Mouse (Mus musculus) hindbrain, embryonic 16.5 days (tissue): ENCODE data around the gene Igfbp6. TPM values are rescaled to one million over a fixed set of nuclear protein-coding genes. Genes with fewer than 3 reads are reported as not detected.
"Not testable (repeated sequence)": the region's sequence is repeated elsewhere in the genome, so short reads cannot be mapped to it uniquely, and the experiment has no call there.

Experiments used
- ATAC-seq: fragments of 200-750 bp; cut with Nextera tagmentation; 2 replicates; pipeline ENCODE4 v1.8.0; 2017; ENCODE audit warnings: moderate TSS enrichment, moderate library complexity
- H3K27ac ChIP-seq: fragments of 300-500 bp; sonication (generic); 2 replicates; pipeline ENCODE4 v1.5.1; 2014; ENCODE audit warnings: low read depth, mild to moderate bottlenecking, control low read depth, low read length, moderate library complexity
- H3K27me3 ChIP-seq: fragments of 300-500 bp; sonication (generic); replicated peaks from 2 replicates; pipeline ENCODE4 v1.6.1; 2014; ENCODE audit warnings: low read length; ENCODE audit not compliant: control insufficient read depth, insufficient read depth
- H3K36me3 ChIP-seq: fragments of 300-500 bp; sonication (generic); 2 replicates; pipeline ENCODE4 v1.6.1; 2014; ENCODE audit warnings: mild to moderate bottlenecking, low read length, moderate library complexity, mixed read lengths; ENCODE audit not compliant: control insufficient read depth, insufficient read depth
- H3K4me1 ChIP-seq: fragments of 300-500 bp; sonication (generic); 2 replicates; pipeline ENCODE4 v1.6.1; 2014; ENCODE audit warnings: low read depth, low read length; ENCODE audit not compliant: control insufficient read depth, insufficient read depth
- H3K4me2 ChIP-seq: fragments of 300-500 bp; sonication (generic); 2 replicates; pipeline ENCODE4 v1.6.1; 2014; ENCODE audit warnings: mild to moderate bottlenecking, low read length, control low read depth, moderate library complexity
- H3K4me3 ChIP-seq: fragments of 300-500 bp; sonication (generic); 2 replicates; pipeline ENCODE4 v1.5.1; 2014; ENCODE audit warnings: mild to moderate bottlenecking, low read length, control low read depth, moderate library complexity
- H3K9ac ChIP-seq: fragments of 300-500 bp; sonication (generic); 2 replicates; pipeline ENCODE4 v1.6.1; 2014; ENCODE audit warnings: low read depth, mild to moderate bottlenecking, control low read depth, low read length, moderate library complexity
- H3K9me3 ChIP-seq: fragments of 300-500 bp; sonication (generic); 2 replicates; pipeline ENCODE4 v1.6.1; 2014; ENCODE audit warnings: mild to moderate bottlenecking, low read length, moderate library complexity; ENCODE audit not compliant: control insufficient read depth
- WGBS: fragments of 180-500 bp; shearing (Covaris S2); extraction: QIAGEN DNeasy Blood & Tissue Kit; methylation state at CpG from one replicate; pipeline ENCODE4 v1.1.7; 2014; 5-methylcytosine and 5-hydroxymethylcytosine counted together
- polyA plus RNA-seq: library from polyadenylated mRNA; unstranded; fragments of >200 nt; fragmentation: Nextera tagmentation; extraction: Ambion mirVana; gene quantifications from 2 replicates; pipeline ENCODE4 v1.2.1, GENCODE M21; 2015

The Igfbp6 gene
- polyA plus RNA-seq, 1 experiment from 2014 or later = 3.9 TPM

GRCm38 (mm10) chr15:102145330-102145729 lies 1.2 kb downstream of the Igfbp6 start:
- no peaks in the 10 kb centered on the region for H3K9me3 ChIP-seq
- no peak for ATAC-seq
- H3K27ac ChIP-seq = no peak overlapping the region
- H3K4me3 ChIP-seq = no peak overlapping the region
- 87% methylated on average over 10 of the region's 10 CpGs for WGBS
- H3K36me3 ChIP-seq = no peaks in the 10 kb centered on the region
- H3K4me1 ChIP-seq = no peaks in the 10 kb centered on the region; the same call in 1 of the 2 replicates
- H3K27me3 ChIP-seq = peaks cover 26% of the 10 kb centered on the region
- no peak overlapping the region for H3K9ac ChIP-seq
- no peak overlapping the region for H3K4me2 ChIP-seq

GRCm38 (mm10) chr15:102146089-102146488 lies 1.9 kb downstream of the Igfbp6 start:
- no peak overlapping the region for H3K9ac ChIP-seq
- ATAC-seq = no peak
- 90% methylated on average over 5 of the region's 5 CpGs for WGBS
- no peak overlapping the region for H3K4me3 ChIP-seq
- no peaks in the 10 kb centered on the region for H3K9me3 ChIP-seq
- no peak overlapping the region for H3K27ac ChIP-seq
- H3K27me3 ChIP-seq = peaks cover 26% of the 10 kb centered on the region
- no peaks in the 10 kb centered on the region for H3K36me3 ChIP-seq
- H3K4me2 ChIP-seq = no peak overlapping the region
- H3K4me1 ChIP-seq = no peaks in the 10 kb centered on the region; the same call in 1 of the 2 replicates

GRCm38 (mm10) chr15:102146882-102147281 lies 2.7 kb downstream of the Igfbp6 start:
- 4% methylated on average over 1 of the region's 1 CpGs for WGBS
- Histone ChIP-seq H3K4me1 (no peaks in the 10 kb centered on the region; the same call in 1 of the 2 replicates), H3K36me3 (no peaks in the 10 kb centered on the region), H3K27me3 (peaks cover 26% of the 10 kb centered on the region), H3K4me3 (no peak overlapping the region), H3K27ac (no peak overlapping the region), H3K9me3 (no peaks in the 10 kb centered on the region), H3K4me2 (no peak overlapping the region), H3K9ac (no peak overlapping the region)
- ATAC-seq = peak; percentile 54; the same call in 1 of the 2 replicates

- H3K4me2 ChIP-seq = no peak overlapping the region
- peaks cover 26% of the 10 kb centered on the region for H3K27me3 ChIP-seq
- H3K4me3 ChIP-seq = no peak overlapping the region
- H3K9ac ChIP-seq = no peak overlapping the region
- no peaks in the 10 kb centered on the region for H3K36me3 ChIP-seq
- 74% methylated on average over 16 of the region's 16 CpGs for WGBS
- no peak overlapping the region for H3K27ac ChIP-seq
- no peak for ATAC-seq
- H3K9me3 ChIP-seq = no peaks in the 10 kb centered on the region
- no peaks in the 10 kb centered on the region; the same call in 1 of the 2 replicates for H3K4me1 ChIP-seq
Observed at GRCm38 (mm10) chr15:102147674-102148402, 3.7 kb downstream of the Igfbp6 start.

GRCm38 (mm10) chr15:102149561-102149960 lies 5.4 kb downstream of the Igfbp6 start:
- WGBS = 80% methylated on average over 4 of the region's 4 CpGs
- peaks cover 13% of the 10 kb centered on the region for H3K27me3 ChIP-seq
- H3K27ac ChIP-seq = no peak overlapping the region
- no peaks in the 10 kb centered on the region for H3K9me3 ChIP-seq
- no peak overlapping the region for H3K4me2 ChIP-seq
- H3K36me3 ChIP-seq = no peaks in the 10 kb centered on the region
- no peak overlapping the region for H3K4me3 ChIP-seq
- no peak overlapping the region for H3K9ac ChIP-seq
- H3K4me1 ChIP-seq = no peaks in the 10 kb centered on the region; the same call in 1 of the 2 replicates
- ATAC-seq = no peak

- 67% methylated on average over 20 of the region's 20 CpGs for WGBS
- ATAC-seq = no peak
- no peak within 1 kb of the TSS for H3K9ac ChIP-seq
Observed at GRCm38 (mm10) chr15:102150301-102151135, 6.4 kb downstream of the Igfbp6 start, which contains the start of gene Soat2. TSS of gene Soat2 (plus strand) at chr15:102150526.

GRCm38 (mm10) chr15:102152646-102153045 lies 8.5 kb downstream of the Igfbp6 start:
- Histone ChIP-seq H3K9me3 (no peaks in the 10 kb centered on the region), H3K27ac (no peak overlapping the region), H3K36me3 (no peaks in the 10 kb centered on the region), H3K9ac (no peak overlapping the region), H3K4me2 (no peak overlapping the region), H3K27me3 (no peaks in the 10 kb centered on the region), H3K4me1 (peaks cover 5% of the 10 kb centered on the region), H3K4me3 (no peak overlapping the region)
- 22% methylated on average over 4 of the region's 4 CpGs for WGBS
- ATAC-seq = no peak

More at GRCm38 (mm10) chr15:102150301-102151135, 6.4 kb downstream of the Igfbp6 start, which contains the start of gene Soat2:
- H3K4me3 ChIP-seq = no peak within 1 kb of the TSS
- peaks cover 4% of the 10 kb centered on the region for H3K27me3 ChIP-seq
- H3K4me1 ChIP-seq = no peaks in the 10 kb centered on the region
- H3K27ac ChIP-seq = no peak within 1 kb of the TSS
- H3K4me2 ChIP-seq = no peak within 1 kb of the TSS
- H3K9me3 ChIP-seq = no peaks in the 10 kb centered on the region
- no peaks in the 10 kb centered on the region for H3K36me3 ChIP-seq

- 93% methylated on average over 6 of the region's 6 CpGs for WGBS
- not testable (repeated sequence) for H3K4me2 ChIP-seq, H3K27ac ChIP-seq
Observed at GRCm38 (mm10) chr15:102155006-102155405, 10.8 kb downstream of the Igfbp6 start.

GRCm38 (mm10) chr15:102156836-102157235 lies 12.7 kb downstream of the Igfbp6 start:
- H3K36me3 ChIP-seq = no peaks in the 10 kb centered on the region
- no peaks in the 10 kb centered on the region for H3K9me3 ChIP-seq
- H3K27ac ChIP-seq = no peak overlapping the region; the same call in 1 of the 2 replicates
- peaks cover 5% of the 10 kb centered on the region for H3K4me1 ChIP-seq
- no peak overlapping the region for H3K4me3 ChIP-seq
- peak; percentile 58 for ATAC-seq
- WGBS = 23% methylated on average over 20 of the region's 20 CpGs
- H3K9ac ChIP-seq = no peak overlapping the region
- peak overlapping the region; percentile 32; the same call in 1 of the 2 replicates for H3K4me2 ChIP-seq
- H3K27me3 ChIP-seq = no peaks in the 10 kb centered on the region

More at GRCm38 (mm10) chr15:102155006-102155405, 10.8 kb downstream of the Igfbp6 start:
- ATAC-seq, H3K9ac ChIP-seq, H3K4me1 ChIP-seq, H3K4me3 ChIP-seq, H3K36me3 ChIP-seq, H3K27me3 ChIP-seq, H3K9me3 ChIP-seq: not testable (repeated sequence)
